Mouse (Mus musculus): ENCODE measurements around the gene B4galnt1. TPM values are rescaled to one million over a fixed set of nuclear protein-coding genes. Genes with fewer than 3 reads are reported as not detected.

Gene B4galnt1
- total and polyA plus RNA-seq, 2 experiments from 2014 or later: 88.6 to 134 TPM

GRCm38 (mm10) chr10:127213272-127213671 lies 48.2 kb downstream of the B4galnt1 start:
- Histone ChIP-seq H3K27ac (ENCODE audit: low read depth, low read length) (no peak overlapping the region), H3K9me3 (ENCODE audit: low read length) (no peaks in the 10 kb centered on the region), H3K4me3 (ENCODE audit: low read depth, low read length) (no peak overlapping the region), H3K4me2 (ENCODE audit: low read depth, low read length, poor library complexity, severe bottlenecking) (no peak overlapping the region), H3K9ac (replicated peaks; ENCODE audit: low read length, poor library complexity, severe bottlenecking) (no peak overlapping the region), H3K36me3 (ENCODE audit: insufficient read depth, low read length) (peaks cover 4% of the 10 kb centered on the region; the same call in 1 of the 2 replicates), H3K27me3 (ENCODE audit: insufficient read depth, low read length) (no peaks in the 10 kb centered on the region), H3K4me1 (ENCODE audit: insufficient read depth, low read length) (peaks cover 9% of the 10 kb centered on the region)
- ATAC-seq (ENCODE audit: low FRiP score) (no peak), DNase-seq (ENCODE audit: low spot score) (no peak)
- TF ChIP-seq CTCF (IDR thresholded peaks at IDR 0.05): no peak
- WGBS: 95% methylated on average over 8 of the region's 8 CpGs

- Histone ChIP-seq H3K4me3 (ENCODE audit: low read depth, low read length) (no peak overlapping the region), H3K27ac (ENCODE audit: low read depth, low read length) (no peak overlapping the region), H3K27me3 (ENCODE audit: insufficient read depth, low read length) (no peaks in the 10 kb centered on the region), H3K4me1 (ENCODE audit: insufficient read depth, low read length) (peaks cover 9% of the 10 kb centered on the region), H3K9ac (replicated peaks; ENCODE audit: low read length, poor library complexity, severe bottlenecking) (no peak overlapping the region), H3K36me3 (ENCODE audit: insufficient read depth, low read length) (peaks cover 1% of the 10 kb centered on the region; the same call in 1 of the 2 replicates), H3K9me3 (ENCODE audit: low read length) (no peaks in the 10 kb centered on the region), H3K4me2 (ENCODE audit: low read depth, low read length, poor library complexity, severe bottlenecking) (no peak overlapping the region)
- 89% methylated on average over 13 of the region's 13 CpGs for WGBS
- no peak for TF ChIP-seq CTCF (IDR thresholded peaks at IDR 0.05)
- DNase-seq (ENCODE audit: low spot score) (no peak), ATAC-seq (ENCODE audit: low FRiP score) (no peak)
Observed at GRCm38 (mm10) chr10:127213704-127214421, 48.8 kb downstream of the B4galnt1 start.

- Histone ChIP-seq H3K4me3 (ENCODE audit: low read depth, low read length) (no peak overlapping the region), H3K4me1 (ENCODE audit: insufficient read depth, low read length) (peaks cover 9% of the 10 kb centered on the region), H3K27ac (ENCODE audit: low read depth, low read length) (no peak overlapping the region), H3K27me3 (ENCODE audit: insufficient read depth, low read length) (no peaks in the 10 kb centered on the region), H3K36me3 (ENCODE audit: insufficient read depth, low read length) (no peaks in the 10 kb centered on the region), H3K9me3 (ENCODE audit: low read length) (no peaks in the 10 kb centered on the region), H3K9ac (replicated peaks; ENCODE audit: low read length, poor library complexity, severe bottlenecking) (no peak overlapping the region), H3K4me2 (ENCODE audit: low read depth, low read length, poor library complexity, severe bottlenecking) (no peak overlapping the region)
- DNase-seq (ENCODE audit: low spot score): no peak
- 53% methylated on average over 1 of the region's 1 CpGs for WGBS
- TF ChIP-seq CTCF (IDR thresholded peaks at IDR 0.05): no peak
- ATAC-seq (ENCODE audit: low FRiP score): no peak
Observed at GRCm38 (mm10) chr10:127214422-127214803, 49.4 kb downstream of the B4galnt1 start.

- no peak overlapping the region for H3K9ac ChIP-seq (replicated peaks; ENCODE audit: low read length, poor library complexity, severe bottlenecking)
- no peaks in the 10 kb centered on the region for H3K9me3 ChIP-seq (ENCODE audit: low read length)
- no peaks in the 10 kb centered on the region for H3K36me3 ChIP-seq (ENCODE audit: insufficient read depth, low read length)
- DNase-seq (ENCODE audit: low spot score) (no peak), ATAC-seq (ENCODE audit: low FRiP score) (no peak)
- no peak overlapping the region for H3K4me3 ChIP-seq (ENCODE audit: low read depth, low read length)
- H3K27me3 ChIP-seq (ENCODE audit: insufficient read depth, low read length): no peaks in the 10 kb centered on the region
- 95% methylated on average over 11 of the region's 11 CpGs for WGBS
- no peak overlapping the region for H3K27ac ChIP-seq (ENCODE audit: low read depth, low read length)
- no peak for TF ChIP-seq CTCF (IDR thresholded peaks at IDR 0.05)
- H3K4me2 ChIP-seq (ENCODE audit: low read depth, low read length, poor library complexity, severe bottlenecking): no peak overlapping the region
- no peaks in the 10 kb centered on the region for H3K4me1 ChIP-seq (ENCODE audit: insufficient read depth, low read length)
Observed at GRCm38 (mm10) chr10:127216456-127216855, 51.4 kb downstream of the B4galnt1 start.

- Histone ChIP-seq H3K4me3 (ENCODE audit: low read depth, low read length) (no peak overlapping the region), H3K4me1 (ENCODE audit: insufficient read depth, low read length) (no peaks in the 10 kb centered on the region), H3K9ac (replicated peaks; ENCODE audit: low read length, poor library complexity, severe bottlenecking) (no peak overlapping the region), H3K27ac (ENCODE audit: low read depth, low read length) (no peak overlapping the region), H3K4me2 (ENCODE audit: low read depth, low read length, poor library complexity, severe bottlenecking) (no peak overlapping the region), H3K9me3 (ENCODE audit: low read length) (no peaks in the 10 kb centered on the region), H3K36me3 (ENCODE audit: insufficient read depth, low read length) (no peaks in the 10 kb centered on the region), H3K27me3 (ENCODE audit: insufficient read depth, low read length) (no peaks in the 10 kb centered on the region)
- ATAC-seq (ENCODE audit: low FRiP score): no peak
- TF ChIP-seq CTCF (IDR thresholded peaks at IDR 0.05): no peak
- no peak for DNase-seq (ENCODE audit: low spot score)
Observed at GRCm38 (mm10) chr10:127217177-127217576, 52.2 kb downstream of the B4galnt1 start.

- 93% methylated on average over 2 of the region's 2 CpGs for WGBS
- H3K4me1 ChIP-seq (ENCODE audit: insufficient read depth, low read length): no peaks in the 10 kb centered on the region
- no peaks in the 10 kb centered on the region for H3K9me3 ChIP-seq (ENCODE audit: low read length)
- no peaks in the 10 kb centered on the region for H3K36me3 ChIP-seq (ENCODE audit: insufficient read depth, low read length)
- no peak overlapping the region for H3K9ac ChIP-seq (replicated peaks; ENCODE audit: low read length, poor library complexity, severe bottlenecking)
- H3K27me3 ChIP-seq (ENCODE audit: insufficient read depth, low read length): no peaks in the 10 kb centered on the region
- no peak overlapping the region for H3K4me3 ChIP-seq (ENCODE audit: low read depth, low read length)
- no peak overlapping the region for H3K27ac ChIP-seq (ENCODE audit: low read depth, low read length)
- DNase-seq (ENCODE audit: low spot score) (no peak), ATAC-seq (ENCODE audit: low FRiP score) (no peak)
- H3K4me2 ChIP-seq (ENCODE audit: low read depth, low read length, poor library complexity, severe bottlenecking): no peak overlapping the region
- TF ChIP-seq CTCF (IDR thresholded peaks at IDR 0.05): no peak
Observed at GRCm38 (mm10) chr10:127218339-127218738, 53.3 kb downstream of the B4galnt1 start.

Other genes with a start within 250 kb of the B4galnt1 start
- gene Ctdsp2, start 186.5 kb upstream of the B4galnt1 start, total RNA-seq (2014; rRNA removed): 50.1 and 54.6 TPM in 2 replicates
- gene Ctdsp2, start 186.5 kb upstream of the B4galnt1 start, polyA plus RNA-seq (2015; fragmentation: Nextera tagmentation; extraction: Ambion mirVana): 10.2 and 11.2 TPM in 2 replicates
- 0.90 and 2.0 TPM in 2 replicates for gene Avil, start 164.5 kb upstream of the B4galnt1 start, total RNA-seq (2014; rRNA removed)
- gene Avil, start 164.5 kb upstream of the B4galnt1 start, polyA plus RNA-seq (2015; fragmentation: Nextera tagmentation; extraction: Ambion mirVana): 1.2 and 1.3 TPM in 2 replicates
- gene Tsfm, start 134.4 kb upstream of the B4galnt1 start, total RNA-seq (2014; rRNA removed): 29.3 and 33.8 TPM in 2 replicates
- 60.7 and 63.3 TPM in 2 replicates for gene Tsfm, start 134.4 kb upstream of the B4galnt1 start, polyA plus RNA-seq (2015; fragmentation: Nextera tagmentation; extraction: Ambion mirVana)
- gene Mettl1, start 123.8 kb upstream of the B4galnt1 start, total RNA-seq (2014; rRNA removed): 6.5 and 8.7 TPM in 2 replicates
- 19.1 TPM in 2 replicates for gene Mettl1, start 123.8 kb upstream of the B4galnt1 start, polyA plus RNA-seq (2015; fragmentation: Nextera tagmentation; extraction: Ambion mirVana)
- gene Eef1akmt3, start 123.7 kb upstream of the B4galnt1 start, total RNA-seq (2014; rRNA removed): not detected in 2 replicates
- 0.10 and 0.16 TPM in 2 replicates for gene Eef1akmt3, start 123.7 kb upstream of the B4galnt1 start, polyA plus RNA-seq (2015; fragmentation: Nextera tagmentation; extraction: Ambion mirVana)
- 0.22 TPM in 1 of 2 replicates, not detected in the other for gene Cyp27b1, start 117.0 kb upstream of the B4galnt1 start, total RNA-seq (2014; rRNA removed)
- gene Cyp27b1, start 117.0 kb upstream of the B4galnt1 start, polyA plus RNA-seq (2015; fragmentation: Nextera tagmentation; extraction: Ambion mirVana): 0.13 TPM in 1 of 2 replicates, not detected in the other
- gene March9, start 105.0 kb upstream of the B4galnt1 start, total RNA-seq (2014; rRNA removed): 84.0 and 90.0 TPM in 2 replicates
- 8.6 and 9.8 TPM in 2 replicates for gene March9, start 105.0 kb upstream of the B4galnt1 start, polyA plus RNA-seq (2015; fragmentation: Nextera tagmentation; extraction: Ambion mirVana)
- gene Cdk4, start 101.7 kb upstream of the B4galnt1 start, total RNA-seq (2014; rRNA removed): 311 and 365 TPM in 2 replicates
- gene Cdk4, start 101.7 kb upstream of the B4galnt1 start, polyA plus RNA-seq (2015; fragmentation: Nextera tagmentation; extraction: Ambion mirVana): 364 and 374 TPM in 2 replicates
- 109 and 122 TPM in 2 replicates for gene Tspan31, start 95.0 kb upstream of the B4galnt1 start, total RNA-seq (2014; rRNA removed)
- 101 and 104 TPM in 2 replicates for gene Tspan31, start 95.0 kb upstream of the B4galnt1 start, polyA plus RNA-seq (2015; fragmentation: Nextera tagmentation; extraction: Ambion mirVana)
- gene Agap2, start 89.9 kb upstream of the B4galnt1 start, total RNA-seq (2014; rRNA removed): 330 and 343 TPM in 2 replicates
- 5.4 and 6.3 TPM in 2 replicates for gene Agap2, start 89.9 kb upstream of the B4galnt1 start, polyA plus RNA-seq (2015; fragmentation: Nextera tagmentation; extraction: Ambion mirVana)
- 114 and 120 TPM in 2 replicates for gene Os9, start 44.1 kb upstream of the B4galnt1 start, total RNA-seq (2014; rRNA removed)
- 126 TPM in 2 replicates for gene Os9, start 44.1 kb upstream of the B4galnt1 start, polyA plus RNA-seq (2015; fragmentation: Nextera tagmentation; extraction: Ambion mirVana)
- gene Slc26a10, start 15.4 kb downstream of the B4galnt1 start, total RNA-seq (2014; rRNA removed): 0.05 TPM in 2 replicates
- 0.80 TPM in 2 replicates for gene Slc26a10, start 15.4 kb downstream of the B4galnt1 start, polyA plus RNA-seq (2015; fragmentation: Nextera tagmentation; extraction: Ambion mirVana)
- 47.6 and 48.8 TPM in 2 replicates for gene Arhgef25, start 24.9 kb downstream of the B4galnt1 start, total RNA-seq (2014; rRNA removed)
- gene Arhgef25, start 24.9 kb downstream of the B4galnt1 start, polyA plus RNA-seq (2015; fragmentation: Nextera tagmentation; extraction: Ambion mirVana): 13.5 and 15.4 TPM in 2 replicates
- gene Dtx3, start 30.5 kb downstream of the B4galnt1 start, total RNA-seq (2014; rRNA removed): 258 and 275 TPM in 2 replicates
- 205 and 217 TPM in 2 replicates for gene Dtx3, start 30.5 kb downstream of the B4galnt1 start, polyA plus RNA-seq (2015; fragmentation: Nextera tagmentation; extraction: Ambion mirVana)
- 17.0 and 18.3 TPM in 2 replicates for gene Pip4k2c, start 46.4 kb downstream of the B4galnt1 start, total RNA-seq (2014; rRNA removed)
- gene Pip4k2c, start 46.4 kb downstream of the B4galnt1 start, polyA plus RNA-seq (2015; fragmentation: Nextera tagmentation; extraction: Ambion mirVana): 14.5 and 15.1 TPM in 2 replicates
- 244 and 249 TPM in 2 replicates for gene Kif5a, start 98.1 kb downstream of the B4galnt1 start, total RNA-seq (2014; rRNA removed)
- 102 and 103 TPM in 2 replicates for gene Kif5a, start 98.1 kb downstream of the B4galnt1 start, polyA plus RNA-seq (2015; fragmentation: Nextera tagmentation; extraction: Ambion mirVana)
- 274 and 309 TPM in 2 replicates for gene Dctn2, start 101.1 kb downstream of the B4galnt1 start, total RNA-seq (2014; rRNA removed)
- gene Dctn2, start 101.1 kb downstream of the B4galnt1 start, polyA plus RNA-seq (2015; fragmentation: Nextera tagmentation; extraction: Ambion mirVana): 318 and 345 TPM in 2 replicates
- gene Mbd6, start 123.8 kb downstream of the B4galnt1 start, total RNA-seq (2014; rRNA removed): 8.2 and 10.0 TPM in 2 replicates
- 7.3 and 11.2 TPM in 2 replicates for gene Mbd6, start 123.8 kb downstream of the B4galnt1 start, polyA plus RNA-seq (2015; fragmentation: Nextera tagmentation; extraction: Ambion mirVana)
- 62.6 and 84.3 TPM in 2 replicates for gene Mars, start 146.6 kb downstream of the B4galnt1 start, total RNA-seq (2014; rRNA removed)
- gene Mars, start 146.6 kb downstream of the B4galnt1 start, polyA plus RNA-seq (2015; fragmentation: Nextera tagmentation; extraction: Ambion mirVana): 103 and 112 TPM in 2 replicates
- 0.24 and 1.2 TPM in 2 replicates for gene Arhgap9, start 156.7 kb downstream of the B4galnt1 start, total RNA-seq (2014; rRNA removed)
- 0.91 and 1.0 TPM in 2 replicates for gene Arhgap9, start 156.7 kb downstream of the B4galnt1 start, polyA plus RNA-seq (2015; fragmentation: Nextera tagmentation; extraction: Ambion mirVana)
- 4.2 and 6.9 TPM in 2 replicates for gene Gli1, start 176.7 kb downstream of the B4galnt1 start, total RNA-seq (2014; rRNA removed)
- 1.0 and 1.1 TPM in 2 replicates for gene Gli1, start 176.7 kb downstream of the B4galnt1 start, polyA plus RNA-seq (2015; fragmentation: Nextera tagmentation; extraction: Ambion mirVana)
- not detected in 2 replicates for gene Inhbe, start 189.2 kb downstream of the B4galnt1 start, total RNA-seq (2014; rRNA removed)
- 0.04 TPM in 1 of 2 replicates, not detected in the other for gene Inhbe, start 189.2 kb downstream of the B4galnt1 start, polyA plus RNA-seq (2015; fragmentation: Nextera tagmentation; extraction: Ambion mirVana)
- not detected in 2 replicates for gene Inhbc, start 205.2 kb downstream of the B4galnt1 start, total RNA-seq (2014; rRNA removed)
- gene Inhbc, start 205.2 kb downstream of the B4galnt1 start, polyA plus RNA-seq (2015; fragmentation: Nextera tagmentation; extraction: Ambion mirVana): not detected in 2 replicates
- 52.0 and 53.2 TPM in 2 replicates for gene R3hdm2, start 215.1 kb downstream of the B4galnt1 start, total RNA-seq (2014; rRNA removed)
- 38.0 and 40.0 TPM in 2 replicates for gene R3hdm2, start 215.1 kb downstream of the B4galnt1 start, polyA plus RNA-seq (2015; fragmentation: Nextera tagmentation; extraction: Ambion mirVana)